Mouse (Mus musculus) ES-CJ7 (cell line): ENCODE data around the gene Dnm3.

Experiments used
- DNase-seq: peaks from one replicate; pipeline ENCODE4 v3.0.0; 2011; ENCODE audit warnings: low read depth, low spot score

Gene Dnm3

DNA sequence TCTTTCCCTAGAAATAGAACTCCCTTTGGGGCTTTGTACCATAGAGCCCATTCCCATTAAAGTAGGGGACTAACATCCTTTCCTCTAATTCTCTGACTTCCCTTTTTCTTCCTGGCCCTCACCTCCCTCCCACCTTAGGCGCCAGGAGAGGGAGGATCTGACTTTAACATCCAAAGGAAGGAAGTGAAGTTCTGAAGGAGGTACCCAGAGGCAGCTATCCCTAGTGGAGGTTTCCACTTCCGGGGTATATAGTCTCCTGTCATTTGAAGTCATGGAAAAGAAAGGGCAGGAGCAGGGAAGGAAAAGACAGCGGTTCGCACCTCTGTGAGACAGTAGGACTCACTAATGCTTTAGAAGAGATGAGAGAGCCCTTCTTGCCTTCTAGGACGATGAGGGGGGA, 478.5 kb downstream of the Dnm3 start:
- no peak for DNase-seq

- DNase-seq, result no peak
Observed at GRCm38 (mm10) chr1:161998781-161999180, 479.1 kb downstream of the Dnm3 start.

- no peak for DNase-seq
Observed at GRCm38 (mm10) chr1:161992389-161992788, 485.4 kb downstream of the Dnm3 start.

- no peak for DNase-seq
Observed at GRCm38 (mm10) chr1:161991846-161992245, 486.0 kb downstream of the Dnm3 start.

DNA sequence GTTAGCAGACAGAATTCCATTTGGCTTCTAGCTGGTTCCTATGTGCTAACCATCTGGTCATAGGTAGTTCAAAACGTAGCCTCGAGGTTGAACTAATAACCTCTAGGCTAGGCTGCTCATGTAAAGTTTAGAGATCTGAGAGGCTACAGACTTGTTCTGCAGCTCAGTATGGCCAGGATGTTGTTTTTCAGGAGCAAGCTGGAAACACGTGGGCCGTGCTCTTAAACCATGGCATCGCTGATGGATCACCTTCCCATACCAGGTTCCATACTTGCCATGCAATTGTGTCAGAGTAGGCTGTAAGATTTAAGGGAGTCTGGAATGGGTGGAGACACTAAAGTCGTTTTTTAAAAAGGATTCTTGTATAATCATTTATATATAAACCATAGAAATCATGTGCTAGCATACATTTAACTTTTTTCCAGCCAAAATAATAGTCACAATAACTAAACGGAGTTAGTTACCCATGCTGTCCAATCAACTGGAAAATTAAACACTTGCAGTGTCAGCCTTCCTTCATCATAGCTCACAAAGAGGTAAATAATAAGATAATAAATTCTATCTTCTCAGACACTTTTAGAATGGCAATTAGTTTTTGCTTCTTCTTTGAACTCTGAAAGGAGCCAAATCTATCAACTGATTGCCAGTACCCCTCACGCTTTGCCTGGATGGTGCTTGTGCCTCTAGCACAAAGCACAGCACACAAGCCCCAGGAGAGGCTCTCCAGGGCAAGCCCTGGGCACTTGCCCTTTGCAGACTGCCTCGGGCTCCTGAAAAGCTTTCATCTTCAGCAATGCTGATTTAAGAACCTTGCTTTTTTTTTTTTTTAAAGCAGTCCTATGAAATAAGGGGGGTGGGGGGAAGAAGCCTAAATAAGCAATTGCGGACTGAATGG, 486.9 kb downstream of the Dnm3 start:
- DNase-seq, result no peak

GRCm38 (mm10) chr1:161983979-161984566, 493.8 kb downstream of the Dnm3 start:
- DNase-seq, result no peak

- DNase-seq, result no peak
Observed at GRCm38 (mm10) chr1:161983451-161983850, 494.4 kb downstream of the Dnm3 start.

GRCm38 (mm10) chr1:161980626-161981298, 497.1 kb downstream of the Dnm3 start:
- DNase-seq, result no peak

- DNase-seq, result no peak
Observed at GRCm38 (mm10) chr1:161980046-161980445, 497.8 kb downstream of the Dnm3 start.

- DNase-seq, result no peak
Observed at GRCm38 (mm10) chr1:161979536-161979935, 498.3 kb downstream of the Dnm3 start, which contains the start of gene 4930558K02Rik. Gene 4930558K02Rik, minus strand, starts transcription at chr1:161979636.

DNA sequence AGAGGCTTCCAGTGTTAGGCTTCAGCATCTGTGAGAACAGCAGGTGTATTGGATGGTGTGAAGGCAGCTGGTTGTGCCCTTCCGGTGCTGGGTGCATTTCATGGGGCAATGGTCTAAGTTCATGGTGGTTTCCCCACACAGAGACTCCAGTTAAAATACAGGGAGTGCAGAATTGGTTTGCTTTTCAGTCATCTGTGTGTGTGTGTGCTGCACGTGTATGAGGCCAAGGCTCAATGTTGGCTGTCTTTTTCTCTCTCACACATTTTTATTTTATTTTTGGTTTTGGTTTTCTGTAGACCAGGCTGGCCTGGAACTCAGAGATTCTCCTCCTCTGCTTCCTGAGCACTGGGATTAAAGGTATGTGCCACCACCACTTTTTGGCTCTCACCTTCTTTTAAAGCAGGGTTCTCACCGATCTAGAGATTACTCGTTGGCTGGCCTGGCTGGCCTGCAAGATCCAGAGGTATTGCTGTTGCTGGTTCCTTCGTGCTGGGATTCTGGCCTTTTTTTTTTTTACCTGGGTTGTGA, 499.6 kb downstream of the Dnm3 start:
- DNase-seq, result no peak

DNA sequence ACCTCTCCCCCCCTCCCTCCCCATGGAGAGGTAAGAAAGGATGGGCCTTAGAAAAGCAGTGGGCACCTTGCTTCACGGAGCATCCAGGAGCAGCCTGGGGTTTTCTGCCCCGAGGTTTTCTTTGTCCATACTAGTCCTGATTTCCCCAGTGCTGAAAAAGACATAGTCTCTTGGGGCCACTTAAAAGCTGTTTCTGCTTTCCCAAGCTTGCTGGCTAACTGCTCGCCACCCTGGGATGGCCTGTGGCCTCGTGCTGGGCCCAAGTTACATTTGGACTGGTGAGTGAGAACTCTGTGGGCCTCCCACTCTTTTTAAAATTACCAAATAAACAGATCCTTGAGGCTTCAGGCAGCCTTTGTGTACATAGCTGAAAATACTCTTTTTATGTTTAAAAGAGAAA, 500.5 kb downstream of the Dnm3 start:
- DNase-seq, result no peak

DNA sequence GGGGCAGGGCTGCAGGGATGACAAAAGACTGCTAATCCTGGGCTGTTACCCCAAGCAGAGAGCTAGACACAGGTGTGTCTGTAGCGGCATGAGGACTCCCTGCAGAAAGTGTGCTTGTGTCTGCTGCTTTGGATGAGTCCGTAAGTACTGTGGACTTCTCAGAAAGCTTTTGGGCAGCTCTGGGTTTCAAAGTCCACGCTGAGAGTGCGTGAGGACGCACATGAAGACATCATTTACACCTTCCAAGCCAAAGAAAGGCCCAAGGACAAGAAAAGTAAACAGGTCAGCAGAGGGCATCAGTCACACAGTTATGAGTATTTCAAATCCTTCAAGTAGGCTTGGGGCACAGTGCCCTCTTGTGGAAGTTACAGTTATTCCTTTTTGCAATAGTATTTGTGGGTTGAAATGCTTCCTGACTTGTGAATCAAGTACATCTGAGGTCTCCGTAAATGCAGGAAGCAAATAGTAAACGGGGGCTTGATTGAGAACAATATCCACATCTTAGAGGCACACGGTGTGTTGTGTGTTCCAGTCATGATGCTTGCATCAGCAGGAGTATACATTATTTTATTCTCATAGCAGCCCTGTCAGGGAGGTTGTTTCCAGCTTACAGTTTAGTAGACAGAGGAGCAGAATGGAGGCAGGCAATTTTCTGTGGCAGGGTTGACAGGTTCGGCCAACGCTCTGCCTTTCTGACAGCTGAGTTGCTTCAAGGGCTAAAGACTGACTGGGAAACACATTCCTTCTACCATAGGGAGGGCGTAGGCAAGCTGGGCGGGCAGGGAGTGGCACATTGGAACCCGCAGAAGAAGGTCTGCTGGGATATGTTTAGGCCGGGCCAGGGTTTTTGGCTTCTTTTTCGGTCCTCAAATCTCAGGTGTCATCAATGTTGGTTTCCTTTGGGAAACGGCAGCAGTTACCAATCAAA, 501.3 kb downstream of the Dnm3 start:
- peak; percentile 93 for DNase-seq

DNA sequence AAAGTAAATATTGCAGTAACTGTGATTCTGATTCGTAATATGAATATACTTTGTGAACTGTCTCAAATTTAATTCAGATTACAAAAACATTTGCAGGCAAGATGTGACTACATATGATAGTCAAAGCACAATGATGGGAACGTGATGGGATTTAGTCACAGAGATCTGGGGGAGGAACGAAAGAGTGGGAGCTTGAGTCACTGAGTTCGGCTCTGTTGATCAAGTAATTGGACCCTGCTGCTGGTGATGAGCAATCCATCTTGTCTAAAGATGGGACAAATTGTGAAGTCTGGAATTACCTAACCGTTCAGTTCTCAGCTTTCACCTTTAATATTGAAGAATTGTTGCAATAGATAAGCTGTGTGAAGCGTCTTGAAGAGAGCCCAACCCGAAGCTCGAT, 505.6 kb downstream of the Dnm3 start:
- DNase-seq, result no peak

- no peak for DNase-seq
Observed at GRCm38 (mm10) chr1:161970874-161971273, 507.0 kb downstream of the Dnm3 start.

DNA sequence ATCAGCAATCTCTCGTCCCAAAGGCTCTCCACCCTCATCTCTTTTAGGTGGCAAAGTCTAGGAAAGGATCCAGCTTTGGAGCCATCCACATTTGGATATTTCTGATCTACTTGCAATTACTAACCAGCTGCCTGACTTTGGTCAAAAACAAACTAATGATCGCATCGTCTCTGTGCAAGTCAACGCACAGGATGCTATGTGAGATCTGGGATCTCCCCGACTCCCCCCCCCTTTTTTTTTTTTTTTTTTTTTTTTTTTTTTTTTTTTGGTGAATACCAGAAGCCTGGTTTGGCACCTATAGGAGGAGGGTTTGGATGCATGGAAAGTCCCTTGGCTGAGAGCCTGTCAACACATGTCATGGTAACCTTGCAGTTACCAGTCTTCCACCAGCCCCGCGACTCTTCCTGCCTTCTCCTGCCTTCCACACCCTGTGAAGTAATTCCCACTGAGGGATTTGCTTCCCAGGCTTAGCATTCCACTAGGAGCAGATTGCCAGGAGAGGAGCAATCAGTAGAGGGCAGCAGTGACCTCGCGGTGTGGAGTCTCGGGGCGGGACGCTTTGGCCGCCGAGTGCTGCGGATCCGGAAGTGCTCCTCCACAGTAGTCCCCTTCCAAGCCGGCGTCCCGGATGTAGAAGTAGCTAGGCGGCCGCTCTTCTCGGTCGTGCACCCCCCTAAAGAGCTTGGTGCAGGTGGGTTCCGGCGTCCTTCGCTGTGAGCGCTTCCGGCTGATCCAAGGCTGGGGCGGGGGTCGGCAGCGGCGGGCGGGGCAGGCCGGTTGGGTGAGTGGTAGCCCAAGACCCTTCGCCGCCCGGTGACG, 509.0 kb downstream of the Dnm3 start, which contains the start of gene Pigc:
TSS of gene Pigc (plus strand) at position 598 of the 819 bp plus-strand sequence.
- peak; percentile 99 for DNase-seq

GRCm38 (mm10) chr1:161967936-161968335, 509.9 kb downstream of the Dnm3 start:
- DNase-seq, result no peak

DNA sequence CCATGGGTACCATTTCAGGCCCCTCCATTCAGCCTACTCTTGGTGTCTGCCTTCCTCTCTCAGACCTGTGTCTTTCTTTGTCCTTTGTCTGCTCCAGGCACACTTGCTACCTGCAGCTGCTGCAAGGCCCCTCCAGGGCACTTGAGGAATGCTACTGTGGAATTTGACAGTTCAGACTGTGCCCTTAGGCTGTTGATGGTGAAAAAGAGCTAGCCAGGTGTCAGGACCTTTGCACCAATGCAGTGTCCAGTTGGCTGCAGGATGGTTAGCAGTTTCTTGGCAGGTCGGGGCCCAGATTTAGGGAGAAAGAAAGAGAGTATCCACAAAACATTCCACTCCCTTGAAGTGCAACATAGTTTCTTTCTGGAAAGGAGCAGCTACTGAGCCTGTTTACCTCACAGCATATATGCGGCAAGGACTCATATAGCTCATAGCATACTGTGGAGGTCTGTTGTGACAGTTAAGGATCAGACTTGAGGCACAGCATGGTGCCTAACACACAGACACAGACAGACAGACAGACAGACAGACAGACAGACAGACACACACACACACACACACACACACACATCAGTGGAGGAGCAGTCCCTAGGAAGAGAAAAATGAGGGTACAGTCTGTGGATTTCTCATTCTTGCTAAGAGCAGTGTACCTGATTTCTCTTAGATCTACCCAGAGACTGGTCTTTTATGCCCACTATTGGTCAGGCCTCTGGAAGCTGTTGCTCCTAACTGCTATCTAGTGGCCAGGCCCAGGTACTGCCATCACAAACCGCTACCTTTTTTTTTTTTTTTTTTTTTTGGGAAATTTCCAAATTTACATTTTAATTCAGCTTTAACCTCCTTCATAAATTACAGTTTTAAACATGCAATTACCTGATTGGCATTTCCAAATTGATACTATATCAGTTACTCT, 515.1 kb downstream of the Dnm3 start:
- peak; percentile 69 for DNase-seq
